Mouse (Mus musculus): Measurements from ENCODE around the gene Rgs3.

Gene Rgs3

GRCm38 (mm10) chr4:62727541-62728303 is 168.1 kb downstream of the Rgs3 start:
- DNase-seq (ENCODE audit: low spot score) = no peak

- DNase-seq (ENCODE audit: low spot score) = no peak
Measured at GRCm38 (mm10) chr4:62728471-62728870, 168.8 kb downstream of the Rgs3 start.

DNA sequence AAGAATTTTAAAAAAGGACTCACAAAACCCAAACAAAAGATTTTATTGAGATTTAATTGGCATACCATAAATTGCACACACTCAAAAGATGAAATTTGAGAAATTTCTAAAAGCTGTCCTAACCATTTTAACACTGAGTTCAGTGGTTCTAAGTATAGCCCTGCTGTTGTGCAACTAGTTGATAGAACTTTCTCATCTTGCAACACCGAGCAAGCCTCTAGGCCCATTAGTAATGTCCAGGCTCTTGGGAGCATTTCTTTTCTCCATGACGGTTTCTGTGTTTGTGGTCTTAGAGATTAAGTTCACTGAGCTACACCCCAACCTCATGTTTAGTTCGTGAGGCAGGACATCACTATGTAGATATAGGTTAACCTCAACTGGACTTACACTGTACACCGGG is 169.5 kb downstream of the Rgs3 start:
- no peak for DNase-seq (ENCODE audit: low spot score)

- no peak for DNase-seq (ENCODE audit: low spot score)
Measured at GRCm38 (mm10) chr4:62729941-62730340, 170.3 kb downstream of the Rgs3 start.

DNA sequence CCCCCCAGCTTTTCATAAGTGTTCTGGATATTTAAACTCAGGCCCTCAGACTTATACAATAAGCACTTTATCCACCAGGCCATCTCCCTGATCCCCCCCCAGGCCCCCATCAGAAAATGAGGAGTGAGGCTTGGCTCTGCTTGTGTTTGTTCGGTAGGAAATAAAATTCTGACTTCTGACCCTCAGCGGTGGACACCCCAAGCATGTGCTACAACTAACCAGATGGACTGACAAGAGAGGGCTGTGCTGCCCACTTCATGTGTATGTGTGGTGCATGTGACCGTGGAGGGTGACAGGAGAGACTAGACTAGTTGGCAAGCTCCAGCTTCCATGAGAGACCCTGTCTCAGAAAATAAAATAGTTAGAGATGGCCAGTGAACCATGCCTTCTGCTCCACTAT is 171.2 kb downstream of the Rgs3 start:
- DNase-seq (ENCODE audit: low spot score) = no peak

DNA sequence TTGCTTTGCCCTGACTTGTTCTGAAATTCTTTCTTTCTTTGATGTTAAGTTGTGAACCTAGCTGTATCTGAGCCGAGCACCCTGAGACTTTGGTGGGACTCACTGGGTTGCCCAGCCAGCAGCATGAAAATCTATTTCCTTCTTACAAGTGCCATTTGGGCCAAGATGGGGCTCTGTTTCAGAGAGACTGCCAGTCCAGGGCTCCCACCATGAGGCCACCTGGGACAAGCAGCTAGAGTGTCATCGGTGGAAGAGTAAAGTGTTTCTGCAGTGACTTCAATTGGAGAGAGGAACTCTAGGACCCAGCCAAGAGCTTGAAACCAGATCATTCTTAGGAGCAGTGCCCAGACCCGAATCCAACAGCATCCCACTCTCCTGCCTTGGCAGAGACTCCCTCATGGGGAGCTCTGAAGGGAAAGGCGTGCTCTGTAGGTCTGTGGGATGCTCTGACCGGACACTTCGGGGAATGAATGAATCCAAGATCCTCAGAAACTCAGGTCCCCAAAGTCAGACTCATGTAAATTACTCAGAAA is 171.9 kb downstream of the Rgs3 start:
- DNase-seq (ENCODE audit: low spot score) = no peak

DNA sequence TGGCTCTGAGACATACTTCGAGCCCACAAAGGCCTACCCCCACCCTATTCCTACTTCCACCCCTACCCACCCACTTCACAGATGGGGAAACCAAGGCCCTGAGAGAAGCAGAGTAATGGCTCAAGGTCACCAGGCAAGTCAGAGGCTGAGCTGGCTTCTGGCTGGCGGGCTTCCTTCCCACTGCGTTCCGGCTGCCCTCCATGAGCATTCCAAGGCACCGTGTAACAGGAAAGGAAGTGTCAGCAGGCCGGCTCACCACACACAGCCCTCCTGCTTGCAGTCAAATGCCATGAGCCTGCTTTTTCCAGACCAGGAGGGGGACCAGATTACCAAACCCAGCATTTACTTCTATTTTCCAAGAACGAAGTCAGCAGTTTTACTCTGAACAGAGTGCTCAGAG is 172.4 kb downstream of the Rgs3 start:
- DNase-seq (ENCODE audit: low spot score) = no peak

DNA sequence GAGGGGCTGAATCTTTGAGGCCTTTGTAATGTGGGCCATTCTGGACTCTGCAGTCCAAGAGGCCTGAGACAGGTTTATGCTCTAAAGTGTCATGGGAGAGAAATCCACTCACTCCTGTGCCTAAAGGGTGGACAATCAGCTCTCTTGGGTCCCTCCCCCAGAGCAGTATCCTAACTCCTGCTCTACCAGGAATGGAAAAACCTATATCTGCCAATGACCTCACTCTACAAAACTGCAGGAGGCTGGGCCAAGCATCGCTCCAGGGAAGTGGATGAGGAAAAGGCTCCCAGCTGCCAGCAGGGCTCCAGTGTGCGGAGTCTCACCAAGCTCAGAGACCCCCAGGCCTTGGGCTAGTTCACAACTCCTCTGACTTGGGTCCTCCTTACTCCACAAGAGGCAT is 173.2 kb downstream of the Rgs3 start:
- peak; percentile 51 for DNase-seq (ENCODE audit: low spot score)

GRCm38 (mm10) chr4:62733938-62734337 is 174.3 kb downstream of the Rgs3 start:
- no peak for DNase-seq (ENCODE audit: low spot score)

GRCm38 (mm10) chr4:62735291-62735690 is 175.6 kb downstream of the Rgs3 start:
- DNase-seq (ENCODE audit: low spot score) = no peak

- DNase-seq (ENCODE audit: low spot score) = no peak
Measured at GRCm38 (mm10) chr4:62735878-62736277, 176.2 kb downstream of the Rgs3 start.

DNA sequence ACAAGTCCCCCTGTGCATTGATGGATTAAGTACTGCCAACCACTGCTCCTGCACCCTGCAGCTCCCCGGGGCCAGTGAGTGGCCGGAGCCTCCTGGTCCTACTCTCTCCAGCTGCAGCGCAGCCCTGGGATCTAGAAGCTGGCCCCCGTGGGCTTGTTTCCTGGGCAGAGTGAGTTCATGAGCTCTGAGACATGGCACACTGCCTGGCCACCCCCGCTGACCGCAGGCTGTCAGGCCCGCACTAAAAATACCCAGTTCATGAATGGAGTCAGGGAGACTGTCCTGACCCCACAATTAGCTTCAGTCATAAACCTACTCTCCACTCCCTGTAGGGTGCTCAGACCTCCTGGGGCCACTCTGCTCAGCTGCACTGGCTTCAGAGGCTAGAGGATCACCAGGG is 176.8 kb downstream of the Rgs3 start:
- DNase-seq (ENCODE audit: low spot score) = no peak

- DNase-seq (ENCODE audit: low spot score) = no peak
Measured at GRCm38 (mm10) chr4:62736904-62737303, 177.3 kb downstream of the Rgs3 start.

GRCm38 (mm10) chr4:62737983-62738695 is 178.5 kb downstream of the Rgs3 start:
- peak; percentile 47 for DNase-seq (ENCODE audit: low spot score)

- no peak for DNase-seq (ENCODE audit: low spot score)
Measured at GRCm38 (mm10) chr4:62738996-62739395, 179.3 kb downstream of the Rgs3 start.

DNA sequence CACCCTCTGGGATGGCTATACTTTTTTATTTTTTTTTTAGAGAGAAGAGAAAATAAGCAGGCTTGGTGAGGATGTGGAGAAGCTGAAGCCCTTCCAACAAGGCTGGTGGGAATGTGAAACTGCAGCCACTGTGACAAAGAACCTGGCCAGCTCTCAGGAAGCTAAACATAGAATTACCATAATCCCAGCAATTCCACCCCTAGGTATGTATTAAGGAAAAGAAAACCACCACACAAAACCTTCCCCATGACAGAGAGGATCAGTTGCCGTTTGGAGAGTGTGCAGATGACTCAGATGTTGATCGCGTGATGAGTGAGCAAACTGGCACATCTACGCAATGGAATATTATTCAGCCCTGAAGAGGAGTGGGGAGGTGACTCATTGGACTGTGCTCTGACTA is 179.9 kb downstream of the Rgs3 start:
- DNase-seq (ENCODE audit: low spot score) = no peak

DNA sequence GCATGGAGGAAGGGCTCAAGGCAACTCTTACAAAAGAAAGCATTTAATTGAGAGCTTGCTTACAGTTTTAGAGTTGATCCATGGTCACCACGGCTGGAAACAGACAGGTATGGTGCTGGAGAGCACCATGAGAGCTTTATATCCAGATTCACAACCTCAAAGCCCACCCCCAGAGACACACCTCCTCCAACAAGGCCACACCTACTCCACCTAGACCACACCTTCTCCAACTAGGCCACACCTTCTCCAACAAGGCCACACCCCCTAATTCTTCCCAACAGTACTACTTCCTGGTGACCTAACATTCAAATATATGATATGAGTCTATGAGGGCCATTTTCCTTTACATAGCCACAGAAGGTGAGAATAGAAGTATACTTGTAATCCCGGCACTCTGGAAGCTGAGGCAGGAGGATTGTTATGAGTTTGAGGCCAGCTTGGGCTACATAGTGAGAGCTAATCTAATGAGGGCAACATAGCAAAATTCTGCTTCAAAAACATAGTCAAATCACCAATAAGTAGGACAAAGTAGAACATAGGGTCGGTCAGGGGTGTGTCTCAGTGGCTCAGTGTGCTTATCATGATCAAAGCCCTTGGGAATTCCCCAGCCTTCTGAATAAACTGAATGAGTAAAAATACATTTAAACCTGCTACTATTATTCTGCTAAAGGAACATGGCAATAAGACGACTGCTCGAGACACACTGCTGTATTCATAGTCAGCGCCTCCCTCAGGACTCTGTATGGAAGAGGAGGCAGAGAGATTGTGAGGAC is 180.8 kb downstream of the Rgs3 start:
- DNase-seq (ENCODE audit: low spot score) = no peak

DNA sequence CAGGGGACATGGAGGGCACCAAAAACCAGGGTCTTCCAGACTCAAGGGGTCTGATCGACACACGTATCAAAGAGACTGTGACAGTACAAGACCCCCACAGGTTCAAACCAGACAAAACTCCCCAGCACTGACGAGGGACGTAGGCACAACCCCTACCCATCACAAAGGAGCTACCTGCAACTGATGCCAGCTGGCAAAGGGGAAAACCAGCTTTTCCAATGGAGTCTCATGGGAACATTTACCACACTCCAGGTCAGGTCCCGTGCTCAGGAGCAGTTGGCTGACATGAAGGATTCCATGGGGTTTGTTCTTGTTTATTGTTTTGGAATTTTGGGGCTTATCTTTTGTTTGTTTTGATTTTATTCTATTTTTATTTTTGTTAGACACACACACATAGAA is 181.4 kb downstream of the Rgs3 start:
- no peak for DNase-seq (ENCODE audit: low spot score)

GRCm38 (mm10) chr4:62741601-62742000 is 182.0 kb downstream of the Rgs3 start:
- DNase-seq (ENCODE audit: low spot score) = no peak

GRCm38 (mm10) chr4:62742885-62743760 is 183.5 kb downstream of the Rgs3 start:
- no peak for DNase-seq (ENCODE audit: low spot score)

GRCm38 (mm10) chr4:62744534-62744956 is 184.9 kb downstream of the Rgs3 start:
- DNase-seq (ENCODE audit: low spot score) = no peak
